Mouse (Mus musculus) forebrain, embryonic 16.5 days (tissue): ENCODE measurements around the gene Hnrnpdl. TPM values are rescaled to one million over a fixed set of nuclear protein-coding genes. Genes with fewer than 3 reads are reported as not detected.

Experiments used
- ATAC-seq: fragments of 200-750 bp; cut with Nextera tagmentation; 2 replicates; pipeline ENCODE4 v1.8.0; 2017; ENCODE audit warnings: mild to moderate bottlenecking, moderate library complexity
- H3K27ac ChIP-seq: fragments of 300-500 bp; sonication (generic); 2 replicates; pipeline ENCODE4 v1.5.1; 2014; ENCODE audit warnings: low read length, control low read depth
- H3K27me3 ChIP-seq: fragments of 300-500 bp; sonication (generic); replicated peaks from 2 replicates; pipeline ENCODE4 v1.6.1; 2014; ENCODE audit warnings: low read length; ENCODE audit not compliant: control insufficient read depth, insufficient read depth
- H3K36me3 ChIP-seq: fragments of 300-500 bp; sonication (generic); 2 replicates; pipeline ENCODE4 v1.6.1; 2014; ENCODE audit not compliant: control insufficient read depth, insufficient read depth
- H3K4me1 ChIP-seq: fragments of 300-500 bp; sonication (generic); replicated peaks from 2 replicates; pipeline ENCODE4 v1.6.1; 2014; ENCODE audit warnings: low read length; ENCODE audit not compliant: control insufficient read depth, insufficient read depth
- H3K4me2 ChIP-seq: fragments of 300-500 bp; sonication (generic); 2 replicates; pipeline ENCODE4 v1.6.1; 2014; ENCODE audit warnings: mild to moderate bottlenecking, low read length, control low read depth
- H3K4me3 ChIP-seq: fragments of 300-500 bp; sonication (generic); replicated peaks from 2 replicates; pipeline ENCODE4 v1.5.1; 2014; ENCODE audit warnings: mild to moderate bottlenecking, low read length, control low read depth
- H3K9ac ChIP-seq: fragments of 300-500 bp; sonication (generic); replicated peaks from 2 replicates; pipeline ENCODE4 v1.6.1; 2014; ENCODE audit warnings: low read depth, low read length, control low read depth
- H3K9me3 ChIP-seq: fragments of 300-500 bp; sonication (generic); 2 replicates; pipeline ENCODE4 v1.6.1; 2016; ENCODE audit warnings: low read length; ENCODE audit not compliant: control insufficient read depth
- WGBS: fragments of 180-500 bp; shearing (Covaris S2); extraction: QIAGEN DNeasy Blood & Tissue Kit; methylation state at CpG from one replicate; pipeline ENCODE4 v1.1.7; 2014; 5-methylcytosine and 5-hydroxymethylcytosine counted together
- polyA plus RNA-seq: library from polyadenylated mRNA; unstranded; fragments of >200 nt; fragmentation: Nextera tagmentation; extraction: Ambion mirVana; gene quantifications from 2 replicates; pipeline ENCODE4 v1.2.1, GENCODE M21; 2015

Gene Hnrnpdl
- polyA plus RNA-seq, 1 experiment from 2014 or later, result 250 TPM

DNA sequence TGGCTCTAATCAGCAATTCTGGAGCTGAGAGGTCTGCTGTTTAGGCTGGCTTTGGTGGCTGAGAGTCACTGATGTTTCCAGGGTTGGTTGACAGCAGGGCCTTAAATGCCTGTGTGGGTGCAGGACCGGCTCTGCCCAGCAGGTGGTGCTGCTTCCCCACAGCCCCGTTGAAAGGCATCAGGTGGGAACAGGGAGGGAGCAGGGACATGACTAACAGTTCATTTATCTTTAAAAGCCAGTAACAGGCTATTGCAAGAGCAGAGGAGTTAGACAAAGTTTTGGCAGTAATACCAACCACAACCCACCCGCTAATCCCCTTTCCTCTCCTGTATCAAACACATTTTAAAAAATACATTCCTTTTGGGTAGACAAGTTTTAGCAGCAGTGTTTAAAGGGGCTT is 30.8 kb upstream of the Hnrnpdl start:
- 0 out of 2 replicates have a peak, but pooled peaks cover 3% of the 10 kb centered on the region for H3K4me1 ChIP-seq
- peak; percentile 72 for ATAC-seq
- no peak overlapping the region for H3K4me2 ChIP-seq
- 0 out of 2 replicates have a peak, but pooled peaks cover 4% of the 10 kb centered on the region for H3K36me3 ChIP-seq
- 24% methylated on average over 3 of the region's 3 CpGs for WGBS
- H3K27ac ChIP-seq, result no peak overlapping the region
- H3K4me3 ChIP-seq, result no peak overlapping the region
- no peaks in the 10 kb centered on the region for H3K27me3 ChIP-seq
- no peaks in the 10 kb centered on the region for H3K9me3 ChIP-seq
- no peak overlapping the region for H3K9ac ChIP-seq

- no peak overlapping the region for H3K4me3 ChIP-seq
- 0 out of 2 replicates have a peak, but pooled peaks cover 3% of the 10 kb centered on the region for H3K4me1 ChIP-seq
- WGBS, result 91% methylated on average over 2 of the region's 2 CpGs
- no peak for ATAC-seq
- H3K4me2 ChIP-seq, result no peak overlapping the region
- no peaks in the 10 kb centered on the region for H3K9me3 ChIP-seq
- no peaks in the 10 kb centered on the region for H3K27me3 ChIP-seq
- H3K36me3 ChIP-seq, result peaks cover 7% of the 10 kb centered on the region; the same call in 1 of the 2 replicates
- H3K9ac ChIP-seq, result no peak overlapping the region
- H3K27ac ChIP-seq, result no peak overlapping the region
Observed at GRCm38 (mm10) chr5:100069526-100069925, 30.1 kb upstream of the Hnrnpdl start.

DNA sequence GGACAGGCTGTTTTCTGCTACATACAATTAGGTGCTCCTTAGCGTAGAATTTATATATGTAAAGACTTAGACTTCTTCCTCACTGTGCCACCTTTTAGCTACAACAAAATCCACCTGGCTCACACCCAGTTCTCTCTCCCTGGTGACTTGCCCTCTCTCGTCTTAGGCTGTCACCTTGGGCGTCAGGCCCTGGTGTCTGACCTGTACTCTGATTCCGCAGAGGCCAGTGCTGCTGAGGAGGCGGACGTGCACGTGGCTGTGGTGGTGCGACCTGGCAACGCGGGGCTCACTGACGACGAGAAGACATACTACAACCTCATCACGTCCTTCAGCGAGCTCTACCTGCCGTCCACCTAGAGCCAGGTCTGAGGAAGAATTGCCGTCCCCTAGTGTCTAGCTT is 28.1 kb upstream of the Hnrnpdl start:
- Histone ChIP-seq H3K4me3 (no peak overlapping the region), H3K27me3 (no peaks in the 10 kb centered on the region), H3K9ac (no peak overlapping the region), H3K4me1 (0 out of 2 replicates have a peak, but pooled peaks cover 3% of the 10 kb centered on the region), H3K4me2 (no peak overlapping the region), H3K36me3 (peaks cover 20% of the 10 kb centered on the region), H3K27ac (no peak overlapping the region), H3K9me3 (no peaks in the 10 kb centered on the region)
- no peak for ATAC-seq
- 92% methylated on average over 16 of the region's 16 CpGs for WGBS

DNA sequence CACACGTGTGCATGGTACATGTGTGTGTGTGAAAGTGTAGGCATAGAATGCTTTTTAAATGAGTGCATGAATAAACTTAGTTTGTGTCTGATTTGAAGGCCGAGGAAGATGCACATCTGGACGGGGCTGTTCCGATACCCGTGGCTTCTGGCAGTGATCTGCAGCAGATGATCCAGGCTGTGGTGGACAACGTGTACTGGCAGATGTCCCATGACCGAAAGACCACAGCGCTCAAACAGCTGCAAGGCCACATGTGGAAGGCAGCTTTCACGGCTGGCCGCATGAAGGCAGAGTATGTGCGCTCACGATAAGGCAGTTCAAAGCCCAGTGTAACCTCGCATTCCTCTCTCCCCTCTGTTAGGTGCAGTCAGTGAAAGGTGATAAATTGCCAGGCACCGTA is 21.4 kb upstream of the Hnrnpdl start:
- Histone ChIP-seq H3K4me3 (no peak overlapping the region), H3K36me3 (peaks cover 36% of the 10 kb centered on the region), H3K4me1 (peaks cover 21% of the 10 kb centered on the region), H3K27me3 (no peaks in the 10 kb centered on the region), H3K4me2 (no peak overlapping the region), H3K9me3 (no peaks in the 10 kb centered on the region), H3K27ac (no peak overlapping the region), H3K9ac (no peak overlapping the region)
- no peak for ATAC-seq
- WGBS, result 98% methylated on average over 14 of the region's 14 CpGs

DNA sequence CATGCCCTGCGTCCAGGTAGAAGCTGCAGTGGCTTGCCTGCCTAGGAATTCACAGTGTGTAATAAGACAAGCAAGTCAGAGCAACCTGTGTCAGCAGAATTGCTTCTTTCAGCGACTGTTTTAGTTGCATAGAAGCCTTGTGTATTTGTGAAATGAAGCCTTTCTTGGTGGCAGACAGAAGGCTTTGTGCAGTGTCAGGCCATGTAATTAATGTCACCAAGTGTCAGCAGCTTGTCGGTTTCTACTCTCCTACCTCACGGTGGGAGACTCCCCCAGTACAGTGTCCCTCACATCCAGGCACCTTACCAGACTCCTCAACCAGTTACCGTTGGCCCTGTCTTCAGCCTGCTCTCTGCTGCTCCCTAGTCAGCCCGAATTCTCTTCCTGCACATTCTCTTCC is 19.9 kb upstream of the Hnrnpdl start:
- Histone ChIP-seq H3K4me1 (peaks cover 23% of the 10 kb centered on the region), H3K9ac (no peak overlapping the region), H3K36me3 (peaks cover 31% of the 10 kb centered on the region), H3K9me3 (no peaks in the 10 kb centered on the region), H3K27me3 (no peaks in the 10 kb centered on the region), H3K4me2 (no peak overlapping the region), H3K27ac (0 out of 2 replicates have a peak overlapping the region, but pooled peaks have one; percentile 0), H3K4me3 (no peak overlapping the region)
- 19% methylated on average over 6 of the region's 6 CpGs for WGBS
- ATAC-seq, result no peak

DNA sequence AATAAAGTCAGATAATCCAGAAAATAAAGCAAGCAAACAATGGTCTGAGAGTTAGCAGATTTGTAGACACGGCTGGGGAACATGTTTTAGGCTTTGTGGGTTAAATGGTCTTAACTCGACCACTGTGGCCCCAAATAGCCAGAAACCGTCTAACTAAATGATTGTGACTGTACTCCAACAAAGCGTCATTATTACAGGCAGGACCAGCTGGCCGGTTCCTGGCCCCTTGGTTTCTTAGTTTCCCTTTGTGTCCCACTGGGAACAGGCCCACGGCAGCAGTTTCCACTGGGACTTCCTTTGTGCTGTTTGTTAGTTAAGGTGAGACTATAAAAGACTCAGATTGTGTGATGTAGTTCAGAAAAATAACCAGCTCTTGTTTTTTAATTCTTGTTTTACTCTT is 19.3 kb upstream of the Hnrnpdl start:
- H3K27me3 ChIP-seq, result no peaks in the 10 kb centered on the region
- no peak overlapping the region for H3K9ac ChIP-seq
- H3K9me3 ChIP-seq, result no peaks in the 10 kb centered on the region
- WGBS, result 13% methylated on average over 6 of the region's 6 CpGs
- no peak overlapping the region for H3K4me2 ChIP-seq
- peaks cover 27% of the 10 kb centered on the region for H3K36me3 ChIP-seq
- H3K27ac ChIP-seq, result 0 out of 2 replicates have a peak overlapping the region, but pooled peaks have one; percentile 0
- H3K4me3 ChIP-seq, result no peak overlapping the region
- H3K4me1 ChIP-seq, result peaks cover 27% of the 10 kb centered on the region
- ATAC-seq, result no peak

GRCm38 (mm10) chr5:100057461-100058209 is 18.2 kb upstream of the Hnrnpdl start:
- H3K36me3 ChIP-seq, result peaks cover 19% of the 10 kb centered on the region
- H3K4me2 ChIP-seq, result peak overlapping the region; percentile 28
- peaks cover 27% of the 10 kb centered on the region for H3K4me1 ChIP-seq
- H3K9me3 ChIP-seq, result no peaks in the 10 kb centered on the region
- peak overlapping the region; percentile 41; the same call in 1 of the 2 replicates for H3K27ac ChIP-seq
- WGBS, result 22% methylated on average over 14 of the region's 15 CpGs
- no peaks in the 10 kb centered on the region for H3K27me3 ChIP-seq
- no peak overlapping the region for H3K4me3 ChIP-seq
- H3K9ac ChIP-seq, result no peak overlapping the region
- peak; percentile 66 for ATAC-seq

GRCm38 (mm10) chr5:100055866-100056369 is 16.5 kb upstream of the Hnrnpdl start:
- no peak overlapping the region for H3K27ac ChIP-seq
- H3K27me3 ChIP-seq, result no peaks in the 10 kb centered on the region
- no peaks in the 10 kb centered on the region for H3K9me3 ChIP-seq
- peaks cover 27% of the 10 kb centered on the region for H3K4me1 ChIP-seq
- no peak for ATAC-seq
- H3K36me3 ChIP-seq, result peaks cover 7% of the 10 kb centered on the region
- H3K9ac ChIP-seq, result no peak overlapping the region
- WGBS, result 80% methylated on average over 5 of the region's 5 CpGs
- no peak overlapping the region for H3K4me3 ChIP-seq
- no peak overlapping the region for H3K4me2 ChIP-seq

DNA sequence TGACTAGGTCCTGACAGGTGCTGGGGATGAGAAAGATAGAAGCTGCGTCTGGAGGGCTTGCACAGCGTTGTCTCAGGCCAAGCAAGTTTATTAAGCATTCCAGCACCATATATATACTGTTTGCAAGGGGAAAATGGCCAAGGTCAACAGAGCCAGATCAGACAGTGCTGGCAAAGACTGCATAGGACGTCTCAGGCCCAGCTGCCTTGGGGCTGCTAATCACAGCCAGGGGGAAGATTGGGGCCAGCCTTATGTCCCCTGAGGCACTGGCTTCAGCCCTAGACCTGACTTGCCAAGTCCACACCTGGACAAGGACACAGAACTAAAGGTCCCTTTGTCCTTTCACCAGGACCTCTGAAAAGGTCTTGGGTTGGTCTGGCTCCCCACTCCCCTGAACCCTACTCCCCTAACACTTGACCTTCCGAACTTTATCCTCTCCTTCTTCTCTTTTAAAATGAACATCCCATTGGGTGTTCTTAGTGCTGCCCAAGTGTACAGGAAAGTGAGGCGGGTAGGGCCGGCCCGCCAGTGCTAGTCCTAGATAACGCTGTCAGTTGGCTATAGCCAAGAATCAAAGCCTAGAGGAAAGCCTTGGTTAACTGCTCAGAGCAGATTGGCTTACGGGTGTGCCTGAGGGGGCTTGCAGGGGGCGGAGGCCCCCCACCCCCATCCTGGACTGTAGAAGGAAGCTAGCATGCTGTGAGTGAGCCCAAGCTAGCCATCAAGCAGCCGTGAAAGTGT is 15.5 kb upstream of the Hnrnpdl start:
- ATAC-seq, result no peak
- no peak overlapping the region for H3K9ac ChIP-seq
- H3K4me2 ChIP-seq, result no peak overlapping the region
- H3K36me3 ChIP-seq, result no peaks in the 10 kb centered on the region
- no peak overlapping the region for H3K27ac ChIP-seq
- H3K27me3 ChIP-seq, result no peaks in the 10 kb centered on the region
- 82% methylated on average over 11 of the region's 11 CpGs for WGBS
- H3K9me3 ChIP-seq, result no peaks in the 10 kb centered on the region
- H3K4me1 ChIP-seq, result peaks cover 27% of the 10 kb centered on the region
- no peak overlapping the region for H3K4me3 ChIP-seq
